Mouse (Mus musculus) heart, embryonic 14.5 days (tissue): ENCODE results near the gene Vps45. TPM values are rescaled to one million over a fixed set of nuclear protein-coding genes. Genes with fewer than 3 reads are reported as not detected.
"Not testable (repeated sequence)": the region's sequence is repeated elsewhere in the genome, so short reads cannot be mapped to it uniquely, and the experiment has no call there.

Experiments used
- ATAC-seq: fragments of 200-750 bp; cut with Nextera tagmentation; 2 replicates; pipeline ENCODE4 v1.8.0; 2017; ENCODE audit warnings: low read depth, moderate TSS enrichment; ENCODE audit not compliant: insufficient number of reproducible peaks, insufficient read depth, low FRiP score
- H3K27ac ChIP-seq, 2 experiments: fragments of 200-500 bp in 1 of 2; fragments of 300-500 bp in 1 of 2; sonication (generic) in 1 of 2; replicated peaks in 1 of 2; 2 replicates each; pipeline ENCODE4 v1.5.1; 2012 to 2014; ENCODE audit warnings: low read depth in 2 of 2, low read length in 2 of 2, control low read depth in 1 of 2, mild to moderate bottlenecking in 1 of 2, mixed read lengths in 1 of 2; ENCODE audit not compliant: control insufficient read depth in 1 of 2, insufficient read depth in 1 of 2
- H3K27me3 ChIP-seq: fragments of 300-500 bp; sonication (generic); 2 replicates; pipeline ENCODE4 v1.6.1; 2014; ENCODE audit warnings: mild to moderate bottlenecking, low read length, control low read depth; ENCODE audit not compliant: control insufficient read depth, insufficient read depth
- H3K36me3 ChIP-seq: fragments of 300-500 bp; sonication (generic); 2 replicates; pipeline ENCODE4 v1.6.1; 2014; ENCODE audit warnings: mild to moderate bottlenecking, control low read depth, low read length, mixed read lengths; ENCODE audit not compliant: control insufficient read depth, insufficient read depth
- H3K4me1 ChIP-seq, 2 experiments: fragments of 200-500 bp in 1 of 2; fragments of 300-500 bp in 1 of 2; sonication (generic) in 1 of 2; 2 replicates each; pipeline ENCODE4 v1.6.1; 2012 to 2014; ENCODE audit warnings: low read length in 2 of 2, control low read depth in 1 of 2, mixed read lengths in 1 of 2; ENCODE audit not compliant: control insufficient read depth in 2 of 2, insufficient read depth in 2 of 2
- H3K4me2 ChIP-seq: fragments of 300-500 bp; sonication (generic); 2 replicates; pipeline ENCODE4 v1.6.1; 2014; ENCODE audit warnings: mild to moderate bottlenecking, low read length
- H3K4me3 ChIP-seq, 2 experiments: fragments of 200-500 bp in 1 of 2; fragments of 300-500 bp in 1 of 2; sonication (generic) in 1 of 2; 2 replicates each; pipeline ENCODE4 v1.5.1; 2012 to 2014; ENCODE audit warnings: low read length in 2 of 2, mild to moderate bottlenecking in 2 of 2, control low read depth in 1 of 2, low read depth in 1 of 2, moderate library complexity in 1 of 2; ENCODE audit not compliant: control insufficient read depth in 1 of 2, insufficient read depth in 1 of 2
- H3K9ac ChIP-seq: fragments of 300-500 bp; sonication (generic); 2 replicates; pipeline ENCODE4 v1.6.1; 2014; ENCODE audit warnings: mild to moderate bottlenecking, low read length
- H3K9me3 ChIP-seq: fragments of 300-500 bp; sonication (generic); 2 replicates; pipeline ENCODE4 v1.6.1; 2016; ENCODE audit warnings: low read length, control low read depth; ENCODE audit not compliant: control insufficient read depth
- WGBS: fragments of 180-500 bp; shearing (Covaris S2); extraction: QIAGEN DNeasy Blood & Tissue Kit; methylation state at CpG from one replicate; pipeline ENCODE4 v1.1.7; 2014; 5-methylcytosine and 5-hydroxymethylcytosine counted together
- polyA plus RNA-seq: library from polyadenylated mRNA; unstranded; fragments of >200 nt; fragmentation: Nextera tagmentation; extraction: Ambion mirVana; gene quantifications from 2 replicates; pipeline ENCODE4 v1.2.1, GENCODE M21; 2014

Gene Vps45
- polyA plus RNA-seq, 1 experiment from 2014 or later, result 22.8 TPM

GRCm38 (mm10) chr3:95972873-95973634 is 85.2 kb downstream of the Vps45 start:
- H3K4me1 ChIP-seq, result peaks cover 12 to 19% of the 10 kb centered on the region in 2 experiments; a peak in 2 of 4 replicates
- ATAC-seq, result no peak
- H3K36me3 ChIP-seq, result no peaks in the 10 kb centered on the region
- peak overlapping the region; percentile 25 to 37 for H3K4me3 ChIP-seq
- no peaks in the 10 kb centered on the region for H3K9me3 ChIP-seq
- 10% methylated on average over 34 of the region's 34 CpGs for WGBS
- peak overlapping the region; percentile 61 for H3K4me2 ChIP-seq
- H3K9ac ChIP-seq, result peak overlapping the region; percentile 66
- H3K27ac ChIP-seq, result 0 out of 4 replicates have a peak overlapping the region, but pooled peaks of 1 of the 2 experiments have one; percentile 21
- H3K27me3 ChIP-seq, result no peaks in the 10 kb centered on the region

GRCm38 (mm10) chr3:95972251-95972872 is 85.9 kb downstream of the Vps45 start:
- Histone ChIP-seq H3K9ac (peak overlapping the region; percentile 66), H3K4me2 (peak overlapping the region; percentile 61), H3K4me3 (peak overlapping the region; percentile 25 to 37), H3K9me3 (no peaks in the 10 kb centered on the region), H3K4me1 (peaks cover 9 to 16% of the 10 kb centered on the region in 2 experiments; a peak in 2 of 4 replicates), H3K27me3 (no peaks in the 10 kb centered on the region), H3K36me3 (no peaks in the 10 kb centered on the region), H3K27ac (no peak overlapping the region)
- no peak for ATAC-seq
- 78% methylated on average over 12 of the region's 12 CpGs for WGBS

GRCm38 (mm10) chr3:95970661-95971060 is 87.6 kb downstream of the Vps45 start:
- H3K36me3 ChIP-seq, H3K9ac ChIP-seq, H3K27ac ChIP-seq, H3K27me3 ChIP-seq, H3K9me3 ChIP-seq, H3K4me3 ChIP-seq, H3K4me2 ChIP-seq, ATAC-seq: not testable (repeated sequence)
- 80% methylated on average over 4 of the region's 7 CpGs for WGBS
- peaks cover 9 to 15% of the 10 kb centered on the region in 2 experiments; a peak in 3 of 4 replicates for H3K4me1 ChIP-seq

DNA sequence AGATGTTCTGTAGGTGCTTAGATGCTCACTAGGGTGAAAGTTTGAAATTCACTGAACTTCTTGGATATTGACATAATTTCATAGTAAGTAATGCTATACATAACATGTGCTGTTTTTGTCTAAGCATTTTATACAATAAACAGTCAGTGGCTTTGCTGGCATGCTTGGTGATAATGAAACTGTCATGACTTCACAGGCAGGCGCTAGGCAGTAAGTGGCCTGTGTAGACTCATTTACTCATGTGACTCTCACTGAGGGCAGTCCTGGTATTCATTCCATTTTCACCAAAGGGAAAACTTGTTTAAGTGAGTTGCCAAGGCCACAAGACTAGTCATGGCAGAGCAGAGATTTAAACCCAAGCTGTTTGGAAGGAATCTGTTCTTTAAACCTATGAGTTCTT is 89.0 kb downstream of the Vps45 start:
- 29% methylated on average over 1 of the region's 1 CpGs for WGBS
- ATAC-seq, result no peak
- peak overlapping the region in 1 of 2 experiments; percentile 21; a peak in 1 of 4 replicates for H3K27ac ChIP-seq

GRCm38 (mm10) chr3:95965518-95966451 is 92.5 kb downstream of the Vps45 start:
- H3K4me3 ChIP-seq, result peak overlapping the region in 1 of 2 experiments; percentile 14; a peak in 2 of 4 replicates
- peak overlapping the region; percentile 54 for H3K9ac ChIP-seq

More for the DNA sequence above, 89.0 kb downstream of the Vps45 start:
- H3K36me3 ChIP-seq, result no peaks in the 10 kb centered on the region
- 0 out of 2 replicates have a peak overlapping the region, but pooled peaks have one; percentile 11 for H3K9ac ChIP-seq
- H3K4me2 ChIP-seq, result no peak overlapping the region
- H3K27me3 ChIP-seq, result no peaks in the 10 kb centered on the region
- no peak overlapping the region for H3K4me3 ChIP-seq
- no peaks in the 10 kb centered on the region for H3K9me3 ChIP-seq
- H3K4me1 ChIP-seq, result peaks cover 9 to 17% of the 10 kb centered on the region in 2 experiments; a peak in 3 of 4 replicates

DNA sequence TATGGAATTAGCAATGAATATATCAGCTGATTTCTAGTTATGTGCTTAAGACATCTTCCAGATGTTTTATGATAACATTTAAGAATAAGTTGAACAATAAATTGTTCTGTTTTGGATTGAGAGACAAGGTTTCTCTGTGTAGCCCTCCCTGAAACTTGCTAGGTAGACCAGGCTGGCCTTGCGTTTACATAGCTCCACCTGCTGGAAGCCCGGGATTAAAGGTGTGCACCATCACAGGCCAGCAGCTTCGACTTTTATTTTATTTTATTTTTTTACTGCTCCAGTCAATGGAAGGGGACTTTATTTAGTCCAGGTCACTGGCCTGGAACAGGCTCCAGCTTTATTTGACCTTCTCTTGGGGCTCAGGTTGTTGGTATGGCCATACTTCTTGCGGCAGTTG is 94.6 kb downstream of the Vps45 start:
- no peaks in the 10 kb centered on the region for H3K27me3 ChIP-seq
- no peak overlapping the region for H3K9ac ChIP-seq
- no peak for ATAC-seq
- no peak overlapping the region for H3K4me2 ChIP-seq
- no peak overlapping the region for H3K4me3 ChIP-seq
- H3K9me3 ChIP-seq, result no peaks in the 10 kb centered on the region
- H3K27ac ChIP-seq, result no peak overlapping the region
- no peaks in the 10 kb centered on the region for H3K36me3 ChIP-seq
- WGBS, result 37% methylated on average over 4 of the region's 4 CpGs
- peaks cover 14 to 15% of the 10 kb centered on the region in 2 experiments for H3K4me1 ChIP-seq

More at GRCm38 (mm10) chr3:95965518-95966451, 92.5 kb downstream of the Vps45 start:
- Histone ChIP-seq H3K36me3 (no peaks in the 10 kb centered on the region), H3K4me2 (peak overlapping the region; percentile 56), H3K27me3 (no peaks in the 10 kb centered on the region), H3K27ac (no peak overlapping the region), H3K4me1 (peaks cover 15 to 18% of the 10 kb centered on the region in 2 experiments), H3K9me3 (no peaks in the 10 kb centered on the region)
- ATAC-seq, result no peak
- 8% methylated on average over 7 of the region's 7 CpGs for WGBS

GRCm38 (mm10) chr3:95963230-95963629 is 95.0 kb downstream of the Vps45 start:
- no peak overlapping the region for H3K4me2 ChIP-seq
- no peak overlapping the region for H3K9ac ChIP-seq
- no peak overlapping the region for H3K27ac ChIP-seq
- peaks cover 15 to 17% of the 10 kb centered on the region in 2 experiments for H3K4me1 ChIP-seq
- WGBS, result 56% methylated on average over 2 of the region's 2 CpGs
- no peak overlapping the region for H3K4me3 ChIP-seq
- no peak for ATAC-seq
- H3K27me3 ChIP-seq, result no peaks in the 10 kb centered on the region
- H3K9me3 ChIP-seq, result no peaks in the 10 kb centered on the region
- H3K36me3 ChIP-seq, result no peaks in the 10 kb centered on the region
